Mouse (Mus musculus): ENCODE data around the gene Tbx18.

- TF ChIP-seq CTCF (conservative IDR thresholded peaks at IDR 0.05 in 1 of 2, IDR thresholded peaks at IDR 0.05 in 1 of 2; ENCODE audit: low read depth in 2 of 2, low read length in 2 of 2) (no peak), TCF12 (IDR thresholded peaks at IDR 0.05; ENCODE audit: low read depth, low read length) (no peak), CHD2 (IDR thresholded peaks at IDR 0.05; ENCODE audit: low read length) (no peak), POLR2A (IDR thresholded peaks at IDR 0.05; ENCODE audit: low read depth, low read length) (no peak)
Measured at GRCm38 (mm10) chr9:87735046-87735445, 4.0 kb upstream of the Tbx18 start.

Data from CH12.LX (cell line).